Mouse (Mus musculus) liver, embryonic 14 days (tissue): ENCODE data around the gene Tas2r122. TPM values are rescaled to one million over a fixed set of nuclear protein-coding genes. Genes with fewer than 3 reads are reported as not detected.

Source experiments
- polyA plus RNA-seq: library from polyadenylated mRNA; depleted of rRNA; stranded (reverse); fragments of >200 nt; gene quantifications from 2 replicates; pipeline ENCODE4 v1.2.3, GENCODE M21; 2012; rRNA removed

The Tas2r122 gene
- polyA plus RNA-seq = not detected in 2 replicates

GRCm38 (mm10) chr6:132711828-132712227 is at the start of gene Tas2r122:
Gene Tas2r122, minus strand, starts transcription at chr6:132711928.

GRCm38 (mm10) chr6:132754430-132754829 is 42.7 kb upstream of the Tas2r122 start, which contains the start of gene Tas2r124:
Gene Tas2r124, plus strand, starts transcription at chr6:132754730.

GRCm38 (mm10) chr6:132737935-132738334 is 26.2 kb upstream of the Tas2r122 start, which contains the start of gene Tas2r115:
Gene Tas2r115, minus strand, starts transcription at chr6:132738035.

GRCm38 (mm10) chr6:132700907-132701306 is 10.8 kb downstream of the Tas2r122 start, which contains the start of gene Tas2r121:
Gene Tas2r121, minus strand, starts transcription at chr6:132701007.

Other genes starting within 250 kb of the Tas2r122 start
- gene Prh1, start 142.1 kb downstream of the Tas2r122 start, polyA plus RNA-seq = not detected in 2 replicates
- not detected in 2 replicates for gene Prp2, start 116.0 kb downstream of the Tas2r122 start, polyA plus RNA-seq
- not detected in 2 replicates for gene A630073D07Rik, start 60.4 kb downstream of the Tas2r122 start, polyA plus RNA-seq
- gene Tas2r120, start 55.0 kb downstream of the Tas2r122 start, polyA plus RNA-seq = not detected in 2 replicates
- not detected in 2 replicates for gene Tas2r121, start 10.9 kb downstream of the Tas2r122 start, polyA plus RNA-seq
- gene Tas2r115, start 26.1 kb upstream of the Tas2r122 start, polyA plus RNA-seq = not detected in 2 replicates
- gene Tas2r124, start 42.8 kb upstream of the Tas2r122 start, polyA plus RNA-seq = not detected in 2 replicates
- not detected in 2 replicates for gene Tas2r102, start 50.2 kb upstream of the Tas2r122 start, polyA plus RNA-seq
- gene Tas2r136, start 66.2 kb upstream of the Tas2r122 start, polyA plus RNA-seq = not detected in 2 replicates
- gene Tas2r117, start 90.9 kb upstream of the Tas2r122 start, polyA plus RNA-seq = not detected in 2 replicates
- not detected in 2 replicates for gene Tas2r123, start 135.2 kb upstream of the Tas2r122 start, polyA plus RNA-seq
- gene Tas2r116, start 143.5 kb upstream of the Tas2r122 start, polyA plus RNA-seq = not detected in 2 replicates
- not detected in 2 replicates for gene Tas2r110, start 156.1 kb upstream of the Tas2r122 start, polyA plus RNA-seq
- not detected in 2 replicates for gene Tas2r113, start 181.1 kb upstream of the Tas2r122 start, polyA plus RNA-seq
- gene Tas2r125, start 197.7 kb upstream of the Tas2r122 start, polyA plus RNA-seq = not detected in 2 replicates
- gene Tas2r129, start 239.2 kb upstream of the Tas2r122 start, polyA plus RNA-seq = not detected in 2 replicates
- gene Tas2r131, start 246.0 kb upstream of the Tas2r122 start, polyA plus RNA-seq = not detected in 2 replicates